Mouse (Mus musculus) intestine, postnatal 0 days (tissue): ENCODE measurements at regions not wholly inside any gene's neighbourhood (a gene's known extent, or its start where the extent isn't known, plus 50 kb on each side); places are given as distances from the start of the nearest gene placed in this dataset.

Experiments used
- ATAC-seq: fragments of 200-750 bp; cut with Nextera tagmentation; 2 replicates; pipeline ENCODE4 v1.8.0; 2017; ENCODE audit warnings: mild to moderate bottlenecking, moderate TSS enrichment, moderate library complexity
- H3K27ac ChIP-seq: fragments of 300-500 bp; sonication (generic); 2 replicates; pipeline ENCODE4 v1.5.1; 2014; ENCODE audit warnings: mild to moderate bottlenecking, low read depth, low read length, moderate library complexity
- H3K27me3 ChIP-seq: fragments of 300-500 bp; sonication (generic); replicated peaks from 2 replicates; pipeline ENCODE4 v1.6.1; 2014; ENCODE audit warnings: low read length, mixed read lengths; ENCODE audit not compliant: control insufficient read depth, insufficient read depth
- H3K36me3 ChIP-seq: fragments of 300-500 bp; sonication (generic); 2 replicates; pipeline ENCODE4 v1.6.1; 2014; ENCODE audit warnings: mild to moderate bottlenecking, moderate library complexity; ENCODE audit not compliant: control insufficient read depth, insufficient read depth
- H3K4me1 ChIP-seq: fragments of 300-500 bp; sonication (generic); replicated peaks from 2 replicates; pipeline ENCODE4 v1.6.1; 2014; ENCODE audit warnings: antibody characterized with exemption, low read length, mixed read lengths; ENCODE audit not compliant: control insufficient read depth, insufficient read depth
- H3K4me2 ChIP-seq: fragments of 300-500 bp; sonication (generic); replicated peaks from 2 replicates; pipeline ENCODE4 v1.6.1; 2014; ENCODE audit warnings: low read depth, mild to moderate bottlenecking, moderate library complexity
- H3K4me3 ChIP-seq: fragments of 300-500 bp; sonication (generic); 2 replicates; pipeline ENCODE4 v1.5.1; 2014; ENCODE audit warnings: low read depth, low read length
- H3K9ac ChIP-seq: fragments of 300-500 bp; sonication (generic); 2 replicates; pipeline ENCODE4 v1.6.1; 2014; ENCODE audit warnings: mild to moderate bottlenecking, low read depth, low read length
- H3K9me3 ChIP-seq: fragments of 300-500 bp; sonication (generic); 2 replicates; pipeline ENCODE4 v1.6.1; 2016; ENCODE audit warnings: mixed run types; ENCODE audit not compliant: control insufficient read depth
- CTCF ChIP-seq: sonication (generic); IDR thresholded peaks from 2 replicates; pipeline ENCODE4 v1.5.1; 2016; ENCODE audit warnings: low read depth, mild to moderate bottlenecking, control low read depth, antibody characterized with exemption, moderate library complexity
- WGBS: fragments of 180-500 bp; shearing (Covaris S2); extraction: QIAGEN DNeasy Blood & Tissue Kit; methylation state at CpG from one replicate; pipeline ENCODE4 v1.1.7; 2014; 5-methylcytosine and 5-hydroxymethylcytosine counted together

GRCm38 (mm10) chr5:83890619-83891185 is 526.5 kb downstream of the Epha5 start:
- no peak overlapping the region for H3K27ac ChIP-seq
- no peak overlapping the region for H3K9ac ChIP-seq
- no peak for ATAC-seq
- H3K4me3 ChIP-seq: no peak overlapping the region
- WGBS: 69% methylated on average over 2 of the region's 2 CpGs
- H3K36me3 ChIP-seq: no peaks in the 10 kb centered on the region
- no peaks in the 10 kb centered on the region for H3K4me1 ChIP-seq
- no peak overlapping the region for H3K4me2 ChIP-seq
- no peak for TF ChIP-seq CTCF
- H3K9me3 ChIP-seq: no peaks in the 10 kb centered on the region
- no peaks in the 10 kb centered on the region for H3K27me3 ChIP-seq

- no peak for TF ChIP-seq CTCF
- 61% methylated on average over 1 of the region's 1 CpGs for WGBS
- Histone ChIP-seq H3K9ac (no peak overlapping the region), H3K27ac (no peak overlapping the region), H3K9me3 (no peaks in the 10 kb centered on the region), H3K4me3 (no peak overlapping the region), H3K36me3 (no peaks in the 10 kb centered on the region), H3K4me1 (no peaks in the 10 kb centered on the region), H3K4me2 (no peak overlapping the region), H3K27me3 (no peaks in the 10 kb centered on the region)
- no peak for ATAC-seq
Measured at GRCm38 (mm10) chr5:83872052-83872451, 517.1 kb upstream of the Tecrl start.

GRCm38 (mm10) chr5:83868359-83868758 is 513.4 kb upstream of the Tecrl start:
- Histone ChIP-seq H3K27me3 (no peaks in the 10 kb centered on the region), H3K4me2 (no peak overlapping the region), H3K4me1 (no peaks in the 10 kb centered on the region), H3K9me3 (no peaks in the 10 kb centered on the region), H3K36me3 (no peaks in the 10 kb centered on the region), H3K9ac (no peak overlapping the region), H3K27ac (no peak overlapping the region), H3K4me3 (no peak overlapping the region)
- no peak for ATAC-seq
- 59% methylated on average over 4 of the region's 4 CpGs for WGBS
- no peak for TF ChIP-seq CTCF

GRCm38 (mm10) chr5:83861674-83862073 is 506.7 kb upstream of the Tecrl start:
- H3K4me3 ChIP-seq: no peak overlapping the region
- ATAC-seq: no peak
- TF ChIP-seq CTCF: no peak
- H3K27ac ChIP-seq: no peak overlapping the region
- H3K27me3 ChIP-seq: no peaks in the 10 kb centered on the region
- no peaks in the 10 kb centered on the region for H3K36me3 ChIP-seq
- H3K9ac ChIP-seq: no peak overlapping the region
- no peak overlapping the region for H3K4me2 ChIP-seq
- no peaks in the 10 kb centered on the region for H3K9me3 ChIP-seq
- no peaks in the 10 kb centered on the region for H3K4me1 ChIP-seq

- no peak overlapping the region for H3K4me3 ChIP-seq
- TF ChIP-seq CTCF: no peak
- no peaks in the 10 kb centered on the region for H3K27me3 ChIP-seq
- H3K27ac ChIP-seq: no peak overlapping the region
- H3K36me3 ChIP-seq: no peaks in the 10 kb centered on the region
- no peak overlapping the region for H3K4me2 ChIP-seq
- WGBS: 68% methylated on average over 4 of the region's 4 CpGs
- H3K4me1 ChIP-seq: no peaks in the 10 kb centered on the region
- no peak for ATAC-seq
- no peaks in the 10 kb centered on the region for H3K9me3 ChIP-seq
- no peak overlapping the region for H3K9ac ChIP-seq
Measured at GRCm38 (mm10) chr5:83852022-83852421, 497.0 kb upstream of the Tecrl start.

- no peaks in the 10 kb centered on the region for H3K36me3 ChIP-seq
- H3K9me3 ChIP-seq: no peaks in the 10 kb centered on the region
- H3K4me2 ChIP-seq: no peak overlapping the region
- H3K9ac ChIP-seq: no peak overlapping the region
- no peak overlapping the region for H3K4me3 ChIP-seq
- no peak overlapping the region for H3K27ac ChIP-seq
- no peak for ATAC-seq
- no peaks in the 10 kb centered on the region for H3K27me3 ChIP-seq
- WGBS: 69% methylated on average over 2 of the region's 2 CpGs
- no peak for TF ChIP-seq CTCF
- H3K4me1 ChIP-seq: no peaks in the 10 kb centered on the region
Measured at GRCm38 (mm10) chr5:83826561-83826960, 471.6 kb upstream of the Tecrl start.
